Mouse (Mus musculus): ENCODE results near the gene Fam178b. TPM values are rescaled to one million over a fixed set of nuclear protein-coding genes. Genes with fewer than 3 reads are reported as not detected.

Gene Fam178b
- total and polyA plus RNA-seq, 3 experiments, result not detected

DNA sequence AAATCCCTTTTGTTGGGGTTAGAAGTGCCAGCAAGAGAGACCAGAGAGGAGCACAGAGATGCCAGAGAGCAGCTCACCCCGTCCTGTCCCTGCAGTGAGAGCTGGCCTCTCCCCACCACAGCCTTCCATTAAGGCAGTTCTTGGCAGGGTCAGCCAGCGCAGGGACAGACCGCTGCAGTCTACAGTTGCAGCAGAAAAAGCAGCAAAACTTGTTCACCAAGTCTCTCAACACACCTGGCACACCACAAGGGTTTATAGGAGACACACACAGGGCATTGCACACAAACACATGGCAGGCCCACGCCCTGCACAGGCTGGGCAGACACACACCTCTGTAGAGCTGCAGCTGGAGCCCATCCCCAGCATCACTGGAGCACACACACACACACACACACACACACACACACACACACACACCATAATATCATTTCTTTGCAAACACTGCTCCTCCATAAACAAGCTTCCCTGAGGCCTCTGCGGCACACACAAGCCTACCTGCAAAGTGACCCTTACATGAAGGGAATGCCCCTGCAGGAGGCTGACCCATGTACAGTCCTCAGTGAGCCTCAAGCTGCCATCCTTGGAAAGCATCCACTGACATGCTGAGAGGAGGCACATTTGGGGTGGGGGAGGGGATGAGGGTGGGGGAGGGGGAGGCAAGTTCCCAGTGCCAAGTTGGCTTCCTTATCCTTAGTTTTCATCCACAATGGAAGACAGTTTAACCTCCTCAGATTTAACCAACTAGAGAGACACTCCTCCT, 108.6 kb downstream of the Fam178b start:
- Histone ChIP-seq H3K4me1 (ENCODE audit: insufficient read depth, low read depth, low read length) (no peaks in the 10 kb centered on the region), H3K27me3 (ENCODE audit: insufficient read depth, low read length) (peaks cover 40% of the 10 kb centered on the region), H3K9me3 (replicated peaks) (no peaks in the 10 kb centered on the region), H3K36me3 (replicated peaks) (no peaks in the 10 kb centered on the region), H3K4me3 (ENCODE audit: low read depth, low read length) (no peak overlapping the region)
- TF ChIP-seq POLR2AphosphoS5 (IDR thresholded peaks at IDR 0.05; ENCODE audit: insufficient replicate concordance, low read depth, low read length) (no peak), TAL1 (conservative IDR thresholded peaks at IDR 0.05; ENCODE audit: low read depth, low read length) (no peak), GATA2 (IDR thresholded peaks at IDR 0.05; ENCODE audit: borderline replicate concordance, low read depth, low read length) (no peak), GATA1 (IDR thresholded peaks at IDR 0.05; ENCODE audit: borderline replicate concordance, low read length) (no peak), CTCF (IDR thresholded peaks at IDR 0.05; ENCODE audit: low read depth, low read length) (no peak)
- no peak for ATAC-seq (ENCODE audit: extremely low read depth, insufficient number of reproducible peaks, low FRiP score, poor library complexity, severe bottlenecking)
- no peak for DNase-seq (ENCODE audit: low spot score)

DNA sequence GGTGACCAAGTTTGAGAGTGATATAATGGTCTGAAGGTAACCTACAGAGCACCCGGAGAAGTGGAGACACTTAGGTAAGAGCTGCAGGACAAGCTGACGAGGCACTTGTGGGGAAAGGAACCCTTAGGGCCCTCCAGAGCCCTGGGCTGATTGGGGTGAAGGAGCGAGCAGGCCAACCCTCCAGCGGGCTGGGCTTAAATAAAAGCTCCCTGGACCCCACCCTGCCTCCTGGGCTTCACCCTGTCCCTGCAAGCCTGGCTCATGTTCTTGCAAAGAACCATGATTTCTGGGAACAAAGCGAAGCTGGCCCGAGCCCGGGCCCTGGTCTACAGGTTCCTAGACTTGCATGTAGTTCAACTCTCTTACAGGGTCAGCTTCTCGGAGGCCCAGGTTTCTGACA, 109.5 kb downstream of the Fam178b start:
- Histone ChIP-seq H3K27me3 (ENCODE audit: insufficient read depth, low read length) (peaks cover 40% of the 10 kb centered on the region), H3K4me3 (ENCODE audit: low read depth, low read length) (no peak overlapping the region), H3K36me3 (replicated peaks) (no peaks in the 10 kb centered on the region), H3K9me3 (replicated peaks) (no peaks in the 10 kb centered on the region), H3K4me1 (ENCODE audit: insufficient read depth, low read depth, low read length) (no peaks in the 10 kb centered on the region)
- TF ChIP-seq GATA1 (IDR thresholded peaks at IDR 0.05; ENCODE audit: borderline replicate concordance, low read length), result no peak
- TF ChIP-seq CTCF (IDR thresholded peaks at IDR 0.05; ENCODE audit: low read depth, low read length), result no peak
- TF ChIP-seq TAL1 (conservative IDR thresholded peaks at IDR 0.05; ENCODE audit: low read depth, low read length), result no peak
- TF ChIP-seq GATA2 (IDR thresholded peaks at IDR 0.05; ENCODE audit: borderline replicate concordance, low read depth, low read length), result no peak
- no peak for TF ChIP-seq POLR2AphosphoS5 (IDR thresholded peaks at IDR 0.05; ENCODE audit: insufficient replicate concordance, low read depth, low read length)
- DNase-seq (ENCODE audit: low spot score) (no peak), ATAC-seq (ENCODE audit: extremely low read depth, insufficient number of reproducible peaks, low FRiP score, poor library complexity, severe bottlenecking) (no peak)

DNA sequence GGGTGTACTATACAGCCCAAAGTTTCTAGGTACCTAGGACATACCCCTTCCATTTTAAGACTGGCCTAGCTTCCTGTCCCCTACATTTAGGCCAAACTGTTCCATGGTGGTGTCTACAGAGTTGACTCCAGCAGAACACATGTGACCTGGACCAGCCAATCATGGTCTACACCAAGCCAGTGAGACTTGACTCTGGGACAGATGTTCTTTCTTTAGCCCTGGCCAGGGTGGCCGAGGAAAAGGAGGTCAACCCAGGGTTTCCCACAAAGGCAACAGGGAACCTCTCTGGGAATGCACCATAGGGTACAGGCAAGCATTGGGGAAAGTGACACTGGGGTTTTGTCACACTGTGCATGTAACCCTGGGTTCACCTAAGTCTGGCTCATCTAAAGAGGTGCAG, 110.3 kb downstream of the Fam178b start:
- TF ChIP-seq GATA1 (IDR thresholded peaks at IDR 0.05; ENCODE audit: borderline replicate concordance, low read length) (no peak), GATA2 (IDR thresholded peaks at IDR 0.05; ENCODE audit: borderline replicate concordance, low read depth, low read length) (no peak), TAL1 (conservative IDR thresholded peaks at IDR 0.05; ENCODE audit: low read depth, low read length) (no peak), POLR2AphosphoS5 (IDR thresholded peaks at IDR 0.05; ENCODE audit: insufficient replicate concordance, low read depth, low read length) (no peak), CTCF (IDR thresholded peaks at IDR 0.05; ENCODE audit: low read depth, low read length) (no peak)
- H3K4me3 ChIP-seq (ENCODE audit: low read depth, low read length), result no peak overlapping the region
- no peaks in the 10 kb centered on the region for H3K36me3 ChIP-seq (replicated peaks)
- H3K4me1 ChIP-seq (ENCODE audit: insufficient read depth, low read depth, low read length), result no peaks in the 10 kb centered on the region
- ATAC-seq (ENCODE audit: extremely low read depth, insufficient number of reproducible peaks, low FRiP score, poor library complexity, severe bottlenecking) (no peak), DNase-seq (ENCODE audit: low spot score) (no peak)
- no peaks in the 10 kb centered on the region for H3K9me3 ChIP-seq (replicated peaks)
- peaks cover 41% of the 10 kb centered on the region for H3K27me3 ChIP-seq (ENCODE audit: insufficient read depth, low read length)

DNA sequence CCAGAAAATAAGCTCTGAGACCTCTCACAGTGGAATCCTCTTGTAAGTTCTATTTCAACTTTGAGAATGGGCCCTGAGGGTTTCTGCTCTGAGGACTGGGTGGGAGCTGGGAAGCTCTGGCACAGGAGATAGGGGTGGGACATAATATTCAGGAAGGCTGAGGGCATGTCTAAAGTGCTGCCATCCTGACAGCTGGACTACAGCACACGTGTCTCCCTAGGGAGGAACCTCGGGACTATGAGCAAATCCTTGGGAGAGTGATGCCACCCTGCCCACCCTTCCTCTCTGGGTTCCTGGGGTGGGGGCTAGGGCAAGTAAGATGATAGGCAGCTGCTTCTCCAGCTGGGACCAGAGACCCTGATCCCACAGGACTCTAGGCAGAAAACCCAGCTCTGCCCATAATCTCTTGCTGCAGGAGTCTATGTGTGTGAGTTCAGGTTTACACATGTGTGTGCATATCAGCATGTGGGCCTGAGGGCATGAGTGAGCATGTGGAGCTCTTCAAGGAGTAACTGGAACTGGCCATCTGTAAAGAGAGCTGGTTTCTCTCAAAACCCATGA, 110.8 kb downstream of the Fam178b start:
- no peak overlapping the region for H3K4me3 ChIP-seq (ENCODE audit: low read depth, low read length)
- no peaks in the 10 kb centered on the region for H3K4me1 ChIP-seq (ENCODE audit: insufficient read depth, low read depth, low read length)
- H3K36me3 ChIP-seq (replicated peaks), result no peaks in the 10 kb centered on the region
- H3K27me3 ChIP-seq (ENCODE audit: insufficient read depth, low read length), result peaks cover 39% of the 10 kb centered on the region
- ATAC-seq (ENCODE audit: extremely low read depth, insufficient number of reproducible peaks, low FRiP score, poor library complexity, severe bottlenecking), result no peak
- DNase-seq (ENCODE audit: low spot score), result no peak
- TF ChIP-seq GATA2 (IDR thresholded peaks at IDR 0.05; ENCODE audit: borderline replicate concordance, low read depth, low read length) (no peak), GATA1 (IDR thresholded peaks at IDR 0.05; ENCODE audit: borderline replicate concordance, low read length) (no peak), TAL1 (conservative IDR thresholded peaks at IDR 0.05; ENCODE audit: low read depth, low read length) (no peak), CTCF (IDR thresholded peaks at IDR 0.05; ENCODE audit: low read depth, low read length) (no peak)
- H3K9me3 ChIP-seq (replicated peaks), result no peaks in the 10 kb centered on the region

DNA sequence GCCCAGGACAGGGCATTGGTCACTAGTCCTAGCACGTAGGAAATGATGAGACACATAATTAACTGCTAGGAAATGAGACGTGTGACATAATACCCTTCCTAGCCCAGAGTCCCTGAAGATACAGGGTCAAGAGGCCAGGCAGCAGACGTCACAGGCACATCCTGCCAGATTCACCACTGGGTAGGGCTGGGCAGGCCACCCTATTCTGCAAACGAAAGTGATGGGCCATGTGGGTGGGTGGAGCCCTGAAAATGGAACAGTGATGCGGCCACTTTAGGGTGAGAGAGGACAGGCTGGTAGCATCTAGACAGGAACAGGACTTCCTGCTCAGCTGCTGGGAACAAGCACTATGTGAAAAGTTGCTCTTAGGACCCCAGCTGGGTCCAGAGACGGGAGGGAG, 111.4 kb downstream of the Fam178b start:
- Histone ChIP-seq H3K36me3 (replicated peaks) (no peaks in the 10 kb centered on the region), H3K27me3 (ENCODE audit: insufficient read depth, low read length) (peaks cover 35% of the 10 kb centered on the region), H3K4me1 (ENCODE audit: insufficient read depth, low read depth, low read length) (no peaks in the 10 kb centered on the region), H3K9me3 (replicated peaks) (no peaks in the 10 kb centered on the region), H3K4me3 (ENCODE audit: low read depth, low read length) (no peak overlapping the region)
- TF ChIP-seq TAL1 (conservative IDR thresholded peaks at IDR 0.05; ENCODE audit: low read depth, low read length) (no peak), GATA1 (IDR thresholded peaks at IDR 0.05; ENCODE audit: borderline replicate concordance, low read length) (no peak), GATA2 (IDR thresholded peaks at IDR 0.05; ENCODE audit: borderline replicate concordance, low read depth, low read length) (no peak), CTCF (IDR thresholded peaks at IDR 0.05; ENCODE audit: low read depth, low read length) (no peak)
- DNase-seq (ENCODE audit: low spot score) (no peak), ATAC-seq (ENCODE audit: extremely low read depth, insufficient number of reproducible peaks, low FRiP score, poor library complexity, severe bottlenecking) (no peak)

DNA sequence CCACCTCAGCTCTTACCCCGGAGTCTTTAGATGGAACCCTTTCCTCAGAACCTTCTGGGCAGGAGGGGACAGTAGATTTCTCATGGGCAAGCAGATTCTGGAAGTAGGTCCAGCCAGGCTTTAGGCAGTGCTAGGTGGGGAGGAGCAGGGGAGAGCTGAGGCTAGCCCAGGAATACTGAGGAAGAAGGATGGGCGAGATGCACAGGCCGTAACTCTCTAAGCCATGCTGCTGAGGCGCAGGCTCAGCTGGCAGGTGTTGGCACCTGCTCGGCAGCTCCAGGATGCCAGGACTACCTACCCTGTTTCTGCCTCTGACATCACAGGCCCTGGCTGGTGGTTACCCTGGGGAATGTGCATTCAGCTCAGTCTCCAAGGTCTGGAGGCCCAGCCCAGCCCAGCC, 112.7 kb downstream of the Fam178b start:
- Histone ChIP-seq H3K4me1 (ENCODE audit: insufficient read depth, low read depth, low read length) (no peaks in the 10 kb centered on the region), H3K27me3 (ENCODE audit: insufficient read depth, low read length) (peaks cover 41% of the 10 kb centered on the region), H3K36me3 (replicated peaks) (no peaks in the 10 kb centered on the region), H3K4me3 (ENCODE audit: low read depth, low read length) (no peak overlapping the region), H3K9me3 (replicated peaks) (no peaks in the 10 kb centered on the region)
- DNase-seq (ENCODE audit: low spot score) (no peak), ATAC-seq (ENCODE audit: extremely low read depth, insufficient number of reproducible peaks, low FRiP score, poor library complexity, severe bottlenecking) (no peak)
- TF ChIP-seq POLR2AphosphoS5 (IDR thresholded peaks at IDR 0.05; ENCODE audit: insufficient replicate concordance, low read depth, low read length) (no peak), GATA1 (IDR thresholded peaks at IDR 0.05; ENCODE audit: borderline replicate concordance, low read length) (no peak), GATA2 (IDR thresholded peaks at IDR 0.05; ENCODE audit: borderline replicate concordance, low read depth, low read length) (no peak), TAL1 (conservative IDR thresholded peaks at IDR 0.05; ENCODE audit: low read depth, low read length) (no peak), CTCF (IDR thresholded peaks at IDR 0.05; ENCODE audit: low read depth, low read length) (no peak)

All from G1E (cell line).